Mouse (Mus musculus) MEL (cell line): ENCODE data around the gene Fnip2. TPM values are rescaled to one million over a fixed set of nuclear protein-coding genes. Genes with fewer than 3 reads are reported as not detected.

Experiments used
- DNase-seq: peaks from one replicate; pipeline ENCODE4 v3.0.0; 2011; ENCODE audit warnings: low read depth, low spot score
- H3K27ac ChIP-seq: 2 replicates; pipeline ENCODE4 v1.5.1; 2012; ENCODE audit warnings: low read depth, mild to moderate bottlenecking, control low read depth, low read length, moderate library complexity; ENCODE audit not compliant: control insufficient read depth
- H3K27me3 ChIP-seq, 2 experiments: fragments of 150-350 bp in 1 of 2; sonication (generic) in 1 of 2; 2 replicates each; pipeline ENCODE4 v1.6.1; 2012; ENCODE audit warnings: low read length in 2 of 2, mild to moderate bottlenecking in 2 of 2, improper control_type of control experiment in 1 of 2, moderate library complexity in 1 of 2; ENCODE audit not compliant: insufficient read depth in 2 of 2, control insufficient read depth in 1 of 2
- H3K36me3 ChIP-seq, 2 experiments: 2 replicates each; pipeline ENCODE4 v1.6.1; 2012 to 2014; ENCODE audit warnings: low read length in 2 of 2, improper control_type of control experiment in 1 of 2, inconsistent platforms in 1 of 2, mild to moderate bottlenecking in 1 of 2; ENCODE audit not compliant: insufficient read depth in 2 of 2, control insufficient read depth in 1 of 2
- H3K4me1 ChIP-seq, 2 experiments: fragments of 150-350 bp in 1 of 2; sonication (generic) in 1 of 2; 2 replicates each; pipeline ENCODE4 v1.6.1; 2012; ENCODE audit warnings: low read length in 2 of 2, improper control_type of control experiment in 1 of 2, mild to moderate bottlenecking in 1 of 2; ENCODE audit not compliant: insufficient read depth in 2 of 2, control insufficient read depth in 1 of 2
- H3K4me3 ChIP-seq, 2 experiments: fragments of 150-350 bp in 1 of 2; sonication (generic) in 1 of 2; 2 replicates each; pipeline ENCODE4 v1.5.1; 2012; ENCODE audit warnings: low read depth in 2 of 2, low read length in 2 of 2, mild to moderate bottlenecking in 2 of 2, moderate library complexity in 2 of 2, control low read depth in 1 of 2, improper control_type of control experiment in 1 of 2; ENCODE audit not compliant: control insufficient read depth in 1 of 2, insufficient read depth in 1 of 2
- H3K79me2 ChIP-seq: 2 replicates; pipeline ENCODE4 v1.6.1; 2012; ENCODE audit warnings: mild to moderate bottlenecking, low read length, moderate library complexity; ENCODE audit not compliant: control insufficient read depth, poor library complexity, insufficient read depth
- H3K9ac ChIP-seq: 2 replicates; pipeline ENCODE4 v1.6.1; 2012; ENCODE audit warnings: low read depth, mild to moderate bottlenecking, control low read depth, low read length, moderate library complexity; ENCODE audit not compliant: control insufficient read depth, poor library complexity, severe bottlenecking
- H3K9me3 ChIP-seq: fragments of 150-350 bp; sonication (generic); replicated peaks from 2 replicates; pipeline ENCODE4 v1.6.1; 2012; ENCODE audit warnings: mild to moderate bottlenecking, low read length, improper control_type of control experiment, moderate library complexity; ENCODE audit not compliant: insufficient read depth
- BHLHE40 ChIP-seq: IDR thresholded peaks from 2 replicates; pipeline ENCODE4 v1.6.1; 2012; ENCODE audit warnings: low read depth, mild to moderate bottlenecking, inconsistent platforms, low read length, improper control_type of control experiment, borderline replicate concordance
- CHD1 ChIP-seq: IDR thresholded peaks from 2 replicates; pipeline ENCODE4 v1.6.1; 2012; ENCODE audit warnings: low read depth, mild to moderate bottlenecking, inconsistent platforms, low read length, improper control_type of control experiment
- E2F4 ChIP-seq: IDR thresholded peaks from 2 replicates; pipeline ENCODE4 v1.6.1; 2011; ENCODE audit warnings: low read depth, low read length, improper control_type of control experiment, borderline replicate concordance
- GATA1 ChIP-seq: IDR thresholded peaks from 2 replicates; pipeline ENCODE4 v1.6.1; 2011; ENCODE audit warnings: low read depth, low read length, improper control_type of control experiment
- JUND ChIP-seq: IDR thresholded peaks from 2 replicates; pipeline ENCODE4 v1.6.1; 2011; ENCODE audit warnings: low read depth, mild to moderate bottlenecking, improper control_type of control experiment, low read length
- KAT2A ChIP-seq: conservative IDR thresholded peaks from 2 replicates; pipeline ENCODE4 v1.6.1; 2012; ENCODE audit warnings: low read depth, low read length, improper control_type of control experiment, inconsistent platforms
- MYB ChIP-seq: IDR thresholded peaks from 2 replicates; pipeline ENCODE4 v1.6.1; 2011; ENCODE audit warnings: mild to moderate bottlenecking, low read depth, low read length, improper control_type of control experiment
- MYC ChIP-seq: IDR thresholded peaks from 2 replicates; pipeline ENCODE4 v1.6.1; 2011; ENCODE audit warnings: low read depth, mild to moderate bottlenecking, low read length, improper control_type of control experiment, moderate library complexity
- POLR2A ChIP-seq, 2 experiments: IDR thresholded peaks; 2 replicates each; pipeline ENCODE4 v1.6.1; 2011 to 2012; ENCODE audit warnings: low read length in 2 of 2, mild to moderate bottlenecking in 2 of 2, control low read depth in 1 of 2, improper control_type of control experiment in 1 of 2, low read depth in 1 of 2, moderate library complexity in 1 of 2; ENCODE audit not compliant: control insufficient read depth in 1 of 2, insufficient read depth in 1 of 2, poor library complexity in 1 of 2
- POLR2AphosphoS2 ChIP-seq: IDR thresholded peaks from 2 replicates; pipeline ENCODE4 v1.6.1; 2011; ENCODE audit warnings: low read length, improper control_type of control experiment
- SMC3 ChIP-seq: IDR thresholded peaks from 2 replicates; pipeline ENCODE4 v1.6.1; 2011; ENCODE audit warnings: low read depth, low read length, improper control_type of control experiment
- TCF12 ChIP-seq: IDR thresholded peaks from 2 replicates; pipeline ENCODE4 v1.6.1; 2014; ENCODE audit warnings: low read depth, mild to moderate bottlenecking, inconsistent platforms, low read length, improper control_type of control experiment, moderate library complexity
- UBTF ChIP-seq: IDR thresholded peaks from 2 replicates; pipeline ENCODE4 v1.6.1; 2012; ENCODE audit warnings: low read depth, mild to moderate bottlenecking, inconsistent platforms, low read length, improper control_type of control experiment, moderate library complexity, borderline replicate concordance; ENCODE audit not compliant: insufficient read depth
- USF2 ChIP-seq, 2 experiments: IDR thresholded peaks; 2 replicates each; pipeline ENCODE4 v1.6.1; 2011 to 2012; ENCODE audit warnings: improper control_type of control experiment in 2 of 2, low read length in 2 of 2, borderline replicate concordance in 1 of 2, inconsistent platforms in 1 of 2, low read depth in 1 of 2, mild to moderate bottlenecking in 1 of 2; ENCODE audit not compliant: insufficient read depth in 1 of 2
- ZKSCAN1 ChIP-seq: IDR thresholded peaks from 2 replicates; pipeline ENCODE4 v1.6.1; 2012; ENCODE audit warnings: low read depth, mild to moderate bottlenecking, inconsistent platforms, low read length, improper control_type of control experiment, moderate library complexity
- ZMIZ1 ChIP-seq: IDR thresholded peaks from 2 replicates; pipeline ENCODE4 v1.6.1; 2012; ENCODE audit warnings: low read depth, mild to moderate bottlenecking, inconsistent platforms, low read length, improper control_type of control experiment, moderate library complexity
- ZNF384 ChIP-seq: IDR thresholded peaks from 2 replicates; pipeline ENCODE4 v1.6.1; 2012; ENCODE audit warnings: low read depth, mild to moderate bottlenecking, inconsistent platforms, low read length, improper control_type of control experiment
- polyA plus RNA-seq, 2 experiments: library from polyadenylated mRNA; stranded (reverse) in 1 of 2; unstranded in 1 of 2; fragments of >175 nt in 1 of 2; fragments of >200 nt in 1 of 2; gene quantifications; 2 replicates each; pipeline versions ENCODE4 v1.2.1 to v1.2.4; 2012; ENCODE audit warnings: low replicate concordance in 2 of 2, low read depth in 1 of 2; ENCODE audit not compliant: insufficient read length in 2 of 2, insufficient read depth in 1 of 2, missing spikeins in 1 of 2
- total RNA-seq: library from RNA; depleted of rRNA; stranded (reverse); fragments of 300-350 nt; gene quantifications from 2 replicates; pipeline ENCODE4 v1.2.3, GENCODE M21; 2012

The Fnip2 gene
- total and polyA plus RNA-seq, 3 experiments: 10.4 to 65.8 (median 11.0) TPM

DNA sequence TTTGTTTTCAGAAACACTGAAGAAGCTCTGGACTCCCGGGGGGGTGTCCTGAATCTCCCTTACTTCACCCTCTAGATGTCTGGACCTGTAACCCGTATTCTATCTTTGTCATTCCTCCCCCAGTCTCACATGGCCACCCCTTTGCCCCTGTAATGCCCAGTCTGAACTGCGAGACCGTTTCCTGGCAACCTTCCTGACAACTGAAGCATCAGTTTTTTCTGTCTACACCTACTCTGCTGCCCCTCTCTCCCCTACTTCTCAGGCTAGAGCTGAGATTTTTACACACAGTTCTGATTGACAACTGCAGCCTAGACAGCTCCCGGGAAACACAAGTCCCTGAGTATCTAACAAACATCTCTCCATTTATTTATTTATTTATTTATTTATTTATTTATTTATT is 9.3 kb upstream of the Fnip2 start:
- Histone ChIP-seq H3K27me3 (no peaks in the 10 kb centered on the region), H3K79me2 (no peaks in the 10 kb centered on the region), H3K4me3 (no peak overlapping the region), H3K9ac (no peak overlapping the region), H3K9me3 (no peaks in the 10 kb centered on the region)
- TF ChIP-seq ZKSCAN1: no peak
- no peak for TF ChIP-seq JUND
- TF ChIP-seq, all 39 proteins: peak for 0
- no peak overlapping the region for H3K27ac ChIP-seq
- H3K4me1 ChIP-seq: peaks cover 14 to 16% of the 10 kb centered on the region in 2 experiments
- H3K36me3 ChIP-seq: peaks cover 0 to 18% of the 10 kb centered on the region in 2 experiments; a peak in 2 of 4 replicates
- DNase-seq: no peak

DNA sequence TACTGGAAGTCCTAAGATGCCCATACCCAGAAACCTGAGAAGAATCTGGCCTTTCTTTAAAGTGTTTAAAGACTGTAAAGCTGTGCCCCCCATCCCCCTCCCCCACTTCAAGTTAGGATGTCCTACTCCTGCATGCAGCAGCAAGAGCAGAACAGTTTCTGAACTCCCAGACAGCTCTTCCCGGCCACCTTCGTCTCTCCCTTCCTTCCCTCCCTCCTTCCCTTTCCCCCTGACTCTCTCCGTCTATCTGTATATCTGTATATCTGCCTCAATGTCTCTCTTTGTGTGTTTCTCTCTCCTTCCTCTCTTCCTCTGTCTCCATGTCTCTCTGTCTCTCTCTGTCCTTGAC is 8.8 kb upstream of the Fnip2 start:
- Histone ChIP-seq H3K9me3 (no peaks in the 10 kb centered on the region), H3K27ac (no peak overlapping the region), H3K9ac (no peak overlapping the region), H3K27me3 (no peaks in the 10 kb centered on the region), H3K4me1 (peaks cover 14 to 16% of the 10 kb centered on the region in 2 experiments), H3K79me2 (no peaks in the 10 kb centered on the region), H3K36me3 (peaks cover 0 to 18% of the 10 kb centered on the region in 2 experiments; a peak in 2 of 4 replicates), H3K4me3 (no peak overlapping the region)
- no peak for DNase-seq
- TF ChIP-seq JUND: no peak
- no peak for TF ChIP-seq MYC
- TF ChIP-seq E2F4: no peak
- TF ChIP-seq POLR2AphosphoS2: no peak
- no peak for TF ChIP-seq ZNF384
- TF ChIP-seq USF2 (IDR thresholded peaks at IDR 0.05; ENCODE audit: borderline replicate concordance in 1 of 2, insufficient read depth in 1 of 2, low read depth in 1 of 2, low read length in 2 of 2): no peak
- no peak for TF ChIP-seq BHLHE40
- no peak for TF ChIP-seq ZMIZ1
- no peak for TF ChIP-seq SMC3
- TF ChIP-seq MYB: no peak
- TF ChIP-seq TCF12: no peak
- no peak for TF ChIP-seq GATA1
- no peak for TF ChIP-seq POLR2A (IDR thresholded peaks at IDR 0.05; ENCODE audit: control insufficient read depth in 1 of 2, insufficient read depth in 1 of 2, low read depth in 1 of 2, low read length in 2 of 2, poor library complexity in 1 of 2)
- TF ChIP-seq CHD1: no peak
- TF ChIP-seq UBTF: no peak
- TF ChIP-seq KAT2A: no peak
